Mouse (Mus musculus) megakaryocyte, embryonic 14.5 days (primary cell): ENCODE measurements around the gene 1700067K01Rik.

ENCODE experiments used
- FLI1 ChIP-seq: IDR thresholded peaks from 2 replicates; pipeline ENCODE4 v1.6.1; 2012; ENCODE audit warnings: low read length, inconsistent platforms, mixed read lengths
- GATA1 ChIP-seq: IDR thresholded peaks from 3 replicates; pipeline ENCODE4 v1.6.1; 2012; ENCODE audit warnings: mixed read lengths, low read length, inconsistent platforms, borderline replicate concordance

DNA sequence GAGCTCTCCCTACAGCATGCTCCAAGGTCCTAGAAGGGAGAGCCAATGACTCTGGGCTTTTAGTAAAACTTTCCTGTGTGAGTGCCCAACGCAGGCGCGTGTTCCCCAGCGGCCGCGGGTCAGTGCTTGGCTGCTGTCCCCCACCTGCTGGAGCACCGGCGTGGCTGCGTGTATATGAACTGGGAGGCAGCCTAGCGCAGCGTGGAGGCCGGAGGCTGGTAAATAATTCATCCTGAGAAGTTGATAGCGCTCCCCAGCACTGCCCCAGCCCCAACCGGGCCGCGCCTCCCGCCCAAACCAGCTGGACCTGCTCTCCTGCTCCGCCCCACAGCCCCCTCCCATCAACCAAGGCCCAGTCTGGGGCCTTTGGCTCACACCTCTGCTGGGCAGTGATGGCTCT is 19.8 kb downstream of the 1700067K01Rik start, which contains the start of gene Palm3:
- TF ChIP-seq GATA1 (no peak), FLI1 (no peak)
